ENCODE assay signal across 17 mouse cellular contexts in genomic region chr14:123865779-123866726, GRCm38 (mm10).
DNase-seq lines count a peak whose midpoint lies in the region; ATAC-seq and TF ChIP-seq lines count a peak whose summit lies in the region.
"Had no signal": no experiment of that assay in that cellular context is flagged by ENCODE, and none has a peak within 500 bp of the region (broad histone marks: within the 10 kb centered on the region; RNA-seq: fewer than 3 reads in every experiment).

No protein-coding gene starts in this region.

- 51% methylated on average over 6 of the region's 6 CpGs for whole genome bisulfite sequencing in kidney, embryonic 14.5 days
- WGBS in forebrain, embryonic 15.5 days: 22% methylated on average over 6 of the region's 6 CpGs

- ATAC-seq in kidney, embryonic 14.5 days (ENCODE audit: low FRiP score, low TSS enrichment): 0 out of 2 replicates have a peak, but pooled peaks have one; percentile 32
- peak; percentile 57 for ATAC-seq in forebrain, embryonic 15.5 days (replicated peaks)
- no peak for ATAC-seq in inflammation-experienced regulatory T-cells, adult 6 months
- ATAC-seq: CD4-positive, CD25-positive, alpha-beta regulatory T cell, adult 4 months; Patski had no signal

- H3K4me1 ChIP-seq in kidney, embryonic 14.5 days (ENCODE audit: control insufficient read depth, insufficient read depth, low read length): no peaks in the 10 kb centered on the region
- no peaks in the 10 kb centered on the region for H3K4me1 ChIP-seq in forebrain, embryonic 15.5 days
- H3K4me1 ChIP-seq: hindbrain, embryonic 15.5 days; limb, embryonic 12.5 days had no signal

- no peak overlapping the region for H3K27ac ChIP-seq in kidney, embryonic 14.5 days (ENCODE audit: low read depth, low read length)
- no peak overlapping the region for H3K27ac ChIP-seq in forebrain, embryonic 15.5 days (replicated peaks)
- H3K27ac ChIP-seq: hindbrain, embryonic 15.5 days; kidney, postnatal 0 days; limb, embryonic 12.5 days had no signal

- H3K9me3 ChIP-seq in kidney, embryonic 14.5 days (ENCODE audit: control insufficient read depth, low read length): no peaks in the 10 kb centered on the region
- no peaks in the 10 kb centered on the region for H3K9me3 ChIP-seq in forebrain, embryonic 15.5 days
- H3K9me3 ChIP-seq: hindbrain, embryonic 15.5 days; limb, embryonic 12.5 days had no signal

- no peaks in the 10 kb centered on the region for H3K36me3 ChIP-seq in kidney, embryonic 14.5 days (ENCODE audit: control insufficient read depth, insufficient read depth, low read length)
- H3K36me3 ChIP-seq in forebrain, embryonic 15.5 days: no peaks in the 10 kb centered on the region
- H3K36me3 ChIP-seq: hindbrain, embryonic 15.5 days; limb, embryonic 12.5 days had no signal

- no peaks in the 10 kb centered on the region for H3K27me3 ChIP-seq in kidney, embryonic 14.5 days (ENCODE audit: control insufficient read depth, insufficient read depth, low read length)
- H3K27me3 ChIP-seq in forebrain, embryonic 15.5 days: no peaks in the 10 kb centered on the region
- H3K27me3 ChIP-seq: hindbrain, embryonic 15.5 days; limb, embryonic 12.5 days; Patski had no signal

- no peak for TF ChIP-seq CTCF in brain, embryonic 14.5 days (IDR thresholded peaks at IDR 0.05; ENCODE audit: borderline replicate concordance, extremely low read depth, insufficient read depth, insufficient read length)

- no peak overlapping the region for H3K4me2 ChIP-seq in kidney, embryonic 14.5 days (replicated peaks; ENCODE audit: low read depth, low read length)
- no peak overlapping the region for H3K4me2 ChIP-seq in forebrain, embryonic 15.5 days (replicated peaks)
- H3K4me2 ChIP-seq: heart, embryonic 11.5 days; hindbrain, embryonic 15.5 days; limb, embryonic 12.5 days had no signal

- DNase-seq in kidney, postnatal 25 days: no peak
- DNase-seq in ES-CJ7 (ENCODE audit: low read depth, low spot score): peak; percentile 4
- DNase-seq in brain, embryonic 14.5 days (ENCODE audit: low read depth): peak; percentile 45
- no peak for DNase-seq in yolk sac, embryonic 10.5 days (ENCODE audit: low spot score)
- DNase-seq: adrenal gland, postnatal 25 days; gastrocnemius, postnatal 14 days; lung, adult 18-20 months; right cerebral cortex, postnatal 14 days had no signal

- no peak overlapping the region for H3K9ac ChIP-seq in kidney, embryonic 14.5 days (ENCODE audit: low read depth, low read length)
- H3K9ac ChIP-seq in forebrain, embryonic 15.5 days (replicated peaks): no peak overlapping the region
- H3K9ac ChIP-seq: hindbrain, embryonic 15.5 days; limb, embryonic 12.5 days had no signal

- no peak overlapping the region for H3K4me3 ChIP-seq in kidney, embryonic 14.5 days (ENCODE audit: low read length)
- no peak overlapping the region for H3K4me3 ChIP-seq in forebrain, embryonic 15.5 days
- H3K4me3 ChIP-seq: hindbrain, embryonic 15.5 days; limb, embryonic 12.5 days had no signal

- TF ChIP-seq POLR2A in brain, embryonic 14.5 days (IDR thresholded peaks at IDR 0.05; ENCODE audit: borderline replicate concordance, extremely low read depth, insufficient read depth, insufficient read length, poor library complexity, severe bottlenecking): no peak

Comparison
In these comparisons a context has a peak if more than half of its experiments do, and no peak if none do; other contexts are left out.
1. DNase-seq: peak in ES-CJ7 (single experiment) and brain, embryonic 14.5 days (single experiment); none in kidney, postnatal 25 days (0 of 2) and yolk sac, embryonic 10.5 days (single experiment).